In the genomic region with DNA sequence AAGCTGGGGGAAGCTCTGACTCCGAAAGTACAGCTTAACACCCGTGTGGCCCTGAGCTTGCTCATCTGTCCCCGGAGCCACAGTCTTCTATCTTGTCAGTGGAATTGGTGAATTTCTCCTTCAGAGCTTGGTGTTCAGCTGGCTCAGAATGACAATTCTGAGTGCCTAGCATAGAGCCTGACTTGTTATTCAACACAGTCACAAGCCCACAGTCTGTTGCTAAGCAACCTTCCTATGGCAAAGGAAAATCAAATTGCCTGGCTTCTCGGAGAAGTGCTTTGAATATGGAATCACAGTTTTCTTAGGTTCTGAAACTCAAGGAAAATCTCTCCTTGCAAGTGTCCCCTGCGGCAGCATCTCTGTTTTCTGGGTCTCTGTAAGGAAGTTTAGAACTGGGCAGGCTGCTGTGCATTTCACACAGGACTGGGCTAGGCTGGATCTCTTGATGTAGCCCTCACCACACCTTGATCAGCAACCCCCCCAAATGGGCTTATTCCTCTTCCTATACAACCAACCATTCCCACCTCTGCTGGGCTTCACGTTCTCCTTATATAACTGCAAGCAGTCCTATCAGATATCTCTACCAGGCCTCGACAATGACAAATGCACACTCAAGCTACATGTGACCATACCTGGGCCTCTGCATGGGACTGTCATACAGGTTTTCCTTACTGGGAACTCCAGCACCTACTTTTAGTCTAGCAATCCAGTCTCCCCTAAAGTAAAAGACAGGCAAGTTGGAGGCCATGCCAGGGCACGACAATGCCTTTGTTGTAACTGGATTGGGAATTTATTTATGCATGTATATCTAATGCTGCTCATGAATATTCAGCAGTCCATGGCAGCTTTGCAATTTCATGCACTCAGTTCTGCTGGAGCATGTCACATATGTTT, we compare ENCODE assay signal across 11 mouse cellular contexts.
A peak's percentile ranks its signal among the peaks of the same experiment; 100 is the strongest.
DNase-seq lines count a peak whose midpoint lies in the region; ATAC-seq and TF ChIP-seq lines count a peak whose summit lies in the region.
"Had no signal": no experiment of that assay in that cellular context is flagged by ENCODE, and none has a peak within 500 bp of the region (broad histone marks: within the 10 kb centered on the region; RNA-seq: fewer than 3 reads in every experiment).

No protein-coding gene starts in this region.

- H3K27me3 ChIP-seq in neural tube, embryonic 11.5 days (ENCODE audit: control insufficient read depth, insufficient read depth, low read length), result no peaks in the 10 kb centered on the region
- no peaks in the 10 kb centered on the region for H3K27me3 ChIP-seq in limb, embryonic 10.5 days (ENCODE audit: low read depth, poor library complexity, severe bottlenecking)
- H3K27me3 ChIP-seq in intestine, postnatal 0 days (replicated peaks; ENCODE audit: control insufficient read depth, insufficient read depth, low read length), result no peaks in the 10 kb centered on the region

- 58% methylated on average over 8 of the region's 8 CpGs for WGBS in neural tube, embryonic 11.5 days
- 84% methylated on average over 8 of the region's 8 CpGs for WGBS in limb, embryonic 10.5 days
- 53% methylated on average over 8 of the region's 8 CpGs for WGBS in intestine, postnatal 0 days

- peak; percentile 52 for ATAC-seq in neural tube, embryonic 11.5 days (ENCODE audit: insufficient read depth, low FRiP score, low TSS enrichment)
- ATAC-seq in intestine, postnatal 0 days, result no peak

- H3K4me2 ChIP-seq in neural tube, embryonic 11.5 days (ENCODE audit: low read depth), result no peak overlapping the region
- no peak overlapping the region for H3K4me2 ChIP-seq in intestine, postnatal 0 days (replicated peaks; ENCODE audit: low read depth)

- no peak overlapping the region for H3K27ac ChIP-seq in neural tube, embryonic 11.5 days (ENCODE audit: low read depth, low read length)
- H3K27ac ChIP-seq in limb, embryonic 10.5 days, result no peak overlapping the region
- no peak overlapping the region for H3K27ac ChIP-seq in intestine, postnatal 0 days (ENCODE audit: low read depth, low read length)
- H3K27ac ChIP-seq: liver, embryonic 14.5 days had no signal

- H3K4me1 ChIP-seq in neural tube, embryonic 11.5 days (ENCODE audit: control insufficient read depth, insufficient read depth, low read length), result peaks cover 9% of the 10 kb centered on the region
- H3K4me1 ChIP-seq in limb, embryonic 10.5 days, result no peaks in the 10 kb centered on the region
- H3K4me1 ChIP-seq in intestine, postnatal 0 days (replicated peaks; ENCODE audit: control insufficient read depth, insufficient read depth, low read length), result no peaks in the 10 kb centered on the region

- no peak for TF ChIP-seq CTCF in intestine, postnatal 0 days (IDR thresholded peaks at IDR 0.05; ENCODE audit: low read depth)

- H3K36me3 ChIP-seq in neural tube, embryonic 11.5 days (ENCODE audit: control insufficient read depth, insufficient read depth, low read length), result no peaks in the 10 kb centered on the region
- H3K36me3 ChIP-seq in limb, embryonic 10.5 days, result no peaks in the 10 kb centered on the region
- no peaks in the 10 kb centered on the region for H3K36me3 ChIP-seq in intestine, postnatal 0 days (ENCODE audit: control insufficient read depth, insufficient read depth)

- H3K9me3 ChIP-seq in neural tube, embryonic 11.5 days (ENCODE audit: control insufficient read depth, low read length), result no peaks in the 10 kb centered on the region
- no peaks in the 10 kb centered on the region for H3K9me3 ChIP-seq in limb, embryonic 10.5 days (replicated peaks)
- no peaks in the 10 kb centered on the region for H3K9me3 ChIP-seq in intestine, postnatal 0 days (ENCODE audit: control insufficient read depth)

- H3K4me3 ChIP-seq in neural tube, embryonic 11.5 days (ENCODE audit: low read depth, low read length), result no peak overlapping the region
- no peak overlapping the region for H3K4me3 ChIP-seq in limb, embryonic 10.5 days
- no peak overlapping the region for H3K4me3 ChIP-seq in intestine, postnatal 0 days (ENCODE audit: low read depth, low read length)

- H3K9ac ChIP-seq in neural tube, embryonic 11.5 days (ENCODE audit: low read length), result no peak overlapping the region
- no peak overlapping the region for H3K9ac ChIP-seq in intestine, postnatal 0 days (ENCODE audit: low read depth, low read length)

- peak; percentile 18 for DNase-seq in neural tube, embryonic 11.5 days (ENCODE audit: low spot score)
- no peak for DNase-seq in neural tube, embryonic 10.5 days (ENCODE audit: extremely low spot score, low spot score)
- peak; percentile 17 to 53 for DNase-seq in frontal cortex, postnatal 36 days (ENCODE audit: low spot score in 2 of 2)
- DNase-seq in limb, embryonic 10.5 days (ENCODE audit: low spot score), result peak; percentile 8
- DNase-seq in telencephalon, adult 2 months (ENCODE audit: low read depth, low spot score), result peak; percentile 76
- DNase-seq in kidney, postnatal 25 days, result no peak
- DNase-seq in urinary bladder, adult 2 months (ENCODE audit: low spot score), result no peak
- DNase-seq: cerebellum, adult 8-10 months; thymus, adult 2 months had no signal

Comparison
In these comparisons a context has a peak if more than half of its experiments do, and no peak if none do; other contexts are left out.
1. DNase-seq: peak in neural tube, embryonic 11.5 days (single experiment), frontal cortex, postnatal 36 days (2 of 2), limb, embryonic 10.5 days (single experiment) and telencephalon, adult 2 months (single experiment); none in neural tube, embryonic 10.5 days (single experiment), kidney, postnatal 25 days (0 of 2) and urinary bladder, adult 2 months (single experiment).